Mouse (Mus musculus): Measurements from ENCODE around the gene Ddx59. TPM values are rescaled to one million over a fixed set of nuclear protein-coding genes. Genes with fewer than 3 reads are reported as not detected.

Gene Ddx59
- polyA plus RNA-seq, 1 experiment from 2014 or later, result 12.7 TPM

DNA sequence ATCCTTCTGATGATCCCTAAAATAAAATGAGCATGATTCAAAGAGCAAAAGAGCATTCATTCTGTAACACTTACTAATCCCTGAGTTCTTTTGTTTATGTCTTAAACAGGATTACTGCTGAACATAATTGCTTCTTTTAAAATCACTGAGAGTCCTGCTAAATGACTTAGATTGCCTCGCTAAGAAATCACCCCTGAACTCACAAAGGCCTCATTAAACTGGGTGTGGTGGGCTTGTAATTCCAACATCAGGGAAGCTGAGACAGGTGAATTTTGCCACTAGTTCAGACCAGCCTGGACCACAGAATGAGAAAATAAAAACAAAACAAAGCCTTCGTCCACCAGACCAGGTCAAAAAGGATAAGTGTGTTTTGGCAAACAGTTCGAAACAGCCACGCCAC is 42.3 kb downstream of the Ddx59 start:
- Histone ChIP-seq H3K27me3 (ENCODE audit: control insufficient read depth, insufficient read depth, low read length) (no peaks in the 10 kb centered on the region), H3K36me3 (ENCODE audit: control insufficient read depth, insufficient read depth) (no peaks in the 10 kb centered on the region), H3K9ac (ENCODE audit: low read length) (no peak overlapping the region), H3K4me1 (ENCODE audit: control insufficient read depth, insufficient read depth, low read length) (no peaks in the 10 kb centered on the region), H3K4me3 (ENCODE audit: low read length) (no peak overlapping the region), H3K4me2 (ENCODE audit: low read depth, low read length) (no peak overlapping the region), H3K27ac (ENCODE audit: low read length) (no peak overlapping the region), H3K9me3 (replicated peaks; ENCODE audit: control insufficient read depth, low read length) (0 out of 2 replicates have a peak, but pooled peaks cover 2% of the 10 kb centered on the region)
- 76% methylated on average over 4 of the region's 4 CpGs for WGBS
- ATAC-seq (replicated peaks; ENCODE audit: extremely low read depth, insufficient read depth, low FRiP score), result no peak

DNA sequence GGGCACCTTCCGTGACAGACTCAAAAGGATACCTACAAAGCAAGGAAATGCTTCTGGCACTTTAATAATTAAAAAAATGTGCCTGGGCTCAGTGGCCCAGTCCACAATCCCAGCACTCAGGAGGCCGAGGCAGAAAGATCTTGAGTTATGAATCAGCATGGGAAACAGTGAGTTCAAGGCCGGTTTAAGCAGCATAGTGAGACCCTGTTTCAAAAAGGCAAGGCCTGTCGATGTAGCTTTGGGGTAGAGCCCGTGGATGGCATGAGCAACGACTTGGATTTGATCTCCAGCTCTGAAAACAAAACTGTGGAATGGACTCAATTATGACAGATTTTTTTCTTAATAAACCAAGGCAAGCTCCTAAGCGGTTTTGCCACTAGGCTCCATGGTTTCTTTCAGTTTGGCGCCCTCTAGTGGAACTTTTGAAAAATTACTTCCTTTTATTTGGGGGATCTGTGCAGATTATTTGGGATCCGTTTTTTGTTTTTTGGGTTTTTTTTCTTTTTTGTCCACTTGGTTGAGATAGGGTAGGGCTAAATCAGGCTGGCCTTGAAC is 43.7 kb downstream of the Ddx59 start:
- Histone ChIP-seq H3K4me2 (ENCODE audit: low read depth, low read length) (no peak overlapping the region), H3K4me1 (ENCODE audit: control insufficient read depth, insufficient read depth, low read length) (no peaks in the 10 kb centered on the region), H3K4me3 (ENCODE audit: low read length) (no peak overlapping the region), H3K9me3 (replicated peaks; ENCODE audit: control insufficient read depth, low read length) (0 out of 2 replicates have a peak, but pooled peaks cover 2% of the 10 kb centered on the region), H3K36me3 (ENCODE audit: control insufficient read depth, insufficient read depth) (no peaks in the 10 kb centered on the region), H3K9ac (ENCODE audit: low read length) (no peak overlapping the region), H3K27ac (ENCODE audit: low read length) (no peak overlapping the region), H3K27me3 (ENCODE audit: control insufficient read depth, insufficient read depth, low read length) (no peaks in the 10 kb centered on the region)
- no peak for ATAC-seq (replicated peaks; ENCODE audit: extremely low read depth, insufficient read depth, low FRiP score)
- 31% methylated on average over 9 of the region's 9 CpGs for WGBS

DNA sequence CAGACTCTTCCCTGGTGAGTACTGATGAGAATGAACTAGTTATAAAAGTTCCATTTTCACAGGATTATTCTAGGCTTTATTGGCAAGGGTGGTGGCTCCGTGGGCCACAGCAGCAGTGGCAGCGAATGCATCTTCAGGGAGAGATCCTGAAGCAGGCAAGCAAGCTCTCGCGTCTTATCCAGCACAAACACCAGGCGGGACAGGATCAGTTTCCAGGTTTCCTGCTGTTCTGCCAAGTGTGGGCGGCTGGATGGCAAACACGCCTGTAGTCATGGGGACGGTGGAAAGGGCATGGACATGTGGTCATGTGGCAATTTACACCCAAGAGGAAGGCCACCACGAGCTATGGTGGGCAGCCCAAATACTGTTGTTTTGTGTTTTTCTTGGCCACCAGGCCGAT is 47.4 kb downstream of the Ddx59 start:
- Histone ChIP-seq H3K27ac (ENCODE audit: low read length) (no peak overlapping the region), H3K36me3 (ENCODE audit: control insufficient read depth, insufficient read depth) (no peaks in the 10 kb centered on the region), H3K4me1 (ENCODE audit: control insufficient read depth, insufficient read depth, low read length) (peaks cover 9% of the 10 kb centered on the region), H3K4me2 (ENCODE audit: low read depth, low read length) (no peak overlapping the region), H3K9ac (ENCODE audit: low read length) (no peak overlapping the region), H3K9me3 (replicated peaks; ENCODE audit: control insufficient read depth, low read length) (0 out of 2 replicates have a peak, but pooled peaks cover 2% of the 10 kb centered on the region), H3K27me3 (ENCODE audit: control insufficient read depth, insufficient read depth, low read length) (no peaks in the 10 kb centered on the region), H3K4me3 (ENCODE audit: low read length) (no peak overlapping the region)
- no peak for ATAC-seq (replicated peaks; ENCODE audit: extremely low read depth, insufficient read depth, low FRiP score)
- WGBS, result 31% methylated on average over 10 of the region's 10 CpGs

DNA sequence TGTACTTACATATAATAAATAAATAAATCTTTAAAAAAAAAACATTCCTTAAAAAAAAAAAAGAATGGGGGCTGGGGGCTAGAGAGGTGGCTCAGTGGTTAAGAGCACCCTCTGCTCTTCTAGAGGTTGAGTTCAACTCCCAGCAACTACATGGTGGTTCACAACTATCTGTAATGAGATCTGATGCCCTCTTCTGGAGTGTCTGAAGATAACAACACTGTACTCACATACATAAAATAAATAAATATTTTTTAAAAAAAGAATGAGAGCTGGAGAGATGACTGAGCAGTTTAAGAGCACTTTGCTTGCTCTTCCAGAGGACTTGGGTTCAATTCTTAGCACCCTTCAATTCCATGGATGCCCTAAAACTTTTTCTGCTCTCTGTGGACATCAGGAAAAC is 50.1 kb downstream of the Ddx59 start:
- Histone ChIP-seq H3K27me3 (ENCODE audit: control insufficient read depth, insufficient read depth, low read length) (no peaks in the 10 kb centered on the region), H3K4me2 (ENCODE audit: low read depth, low read length) (no peak overlapping the region), H3K9me3 (replicated peaks; ENCODE audit: control insufficient read depth, low read length) (0 out of 2 replicates have a peak, but pooled peaks cover 2% of the 10 kb centered on the region), H3K4me3 (ENCODE audit: low read length) (no peak overlapping the region), H3K36me3 (ENCODE audit: control insufficient read depth, insufficient read depth) (peaks cover 10% of the 10 kb centered on the region), H3K27ac (ENCODE audit: low read length) (no peak overlapping the region), H3K9ac (ENCODE audit: low read length) (no peak overlapping the region), H3K4me1 (ENCODE audit: control insufficient read depth, insufficient read depth, low read length) (peaks cover 11% of the 10 kb centered on the region)
- no peak for ATAC-seq (replicated peaks; ENCODE audit: extremely low read depth, insufficient read depth, low FRiP score)

DNA sequence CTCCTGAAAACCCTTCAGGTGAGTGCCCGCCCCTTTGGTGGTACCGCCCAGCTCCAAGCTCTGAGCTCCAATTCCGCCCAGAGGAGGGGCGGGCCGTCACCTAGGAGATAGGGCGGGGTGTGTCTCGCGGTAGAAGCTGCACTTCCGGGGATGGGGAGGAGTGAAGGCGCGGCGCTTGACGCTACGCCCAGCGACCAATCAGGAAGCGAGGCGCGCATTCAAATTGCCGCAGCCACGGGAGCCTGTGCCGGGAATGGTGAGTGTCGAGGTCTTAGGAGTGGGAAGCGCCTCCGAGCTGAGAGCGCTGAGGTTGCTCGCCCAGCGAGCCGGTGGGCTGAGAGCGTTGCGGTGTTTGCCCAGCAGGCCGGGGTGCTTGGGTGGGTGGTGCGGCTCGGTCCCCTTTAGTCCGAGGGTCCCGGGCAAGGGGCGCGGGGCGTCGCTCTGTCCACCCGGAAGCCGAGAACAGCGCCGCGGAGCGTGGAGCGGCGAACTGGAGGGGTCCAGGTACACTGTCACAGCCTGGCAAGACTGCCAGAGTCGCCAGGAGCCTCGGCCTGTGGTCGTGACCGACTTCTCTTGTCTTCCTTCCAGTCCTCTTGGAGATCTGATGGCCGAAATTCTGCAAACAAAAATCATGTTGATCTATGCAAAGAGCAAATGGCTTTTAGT is 51.2 kb downstream of the Ddx59 start, which contains the start of gene Kif14:
Kif14 (plus strand) TSS at position 201 of the 669 bp plus-strand sequence.
- Histone ChIP-seq H3K27ac (ENCODE audit: low read length) (no peak within 1 kb of the TSS), H3K4me2 (ENCODE audit: low read depth, low read length) (peak within 1 kb of the TSS; percentile 100), H3K9me3 (replicated peaks; ENCODE audit: control insufficient read depth, low read length) (no peaks in the 10 kb centered on the region), H3K27me3 (ENCODE audit: control insufficient read depth, insufficient read depth, low read length) (no peaks in the 10 kb centered on the region), H3K36me3 (ENCODE audit: control insufficient read depth, insufficient read depth) (peaks cover 14% of the 10 kb centered on the region), H3K9ac (ENCODE audit: low read length) (peak within 1 kb of the TSS; percentile 80), H3K4me1 (ENCODE audit: control insufficient read depth, insufficient read depth, low read length) (peaks cover 15% of the 10 kb centered on the region), H3K4me3 (ENCODE audit: low read length) (peak within 1 kb of the TSS; percentile 84)
- under 1% methylated on average over 52 of the region's 52 CpGs for WGBS
- ATAC-seq (replicated peaks; ENCODE audit: extremely low read depth, insufficient read depth, low FRiP score), result peak; percentile 99

DNA sequence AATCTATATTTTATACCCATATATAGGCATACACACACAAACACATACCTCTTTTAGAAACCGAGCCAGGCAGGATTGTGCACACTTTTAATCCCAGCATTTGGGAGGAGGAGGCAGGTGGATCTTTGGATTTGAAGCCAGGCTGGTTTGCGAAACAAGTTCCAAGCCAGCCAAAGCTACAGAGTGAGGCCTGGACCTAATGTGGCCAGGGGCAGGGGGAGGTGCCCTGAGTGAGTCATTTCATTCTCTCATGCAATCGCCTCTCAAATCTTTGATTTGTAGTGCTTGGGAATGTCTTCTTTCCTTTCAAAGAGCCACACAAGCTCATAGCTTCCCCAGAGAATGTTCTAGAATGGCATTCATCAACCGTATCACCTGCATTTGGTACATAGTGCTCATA is 54.3 kb downstream of the Ddx59 start:
- H3K9ac ChIP-seq (ENCODE audit: low read length), result no peak overlapping the region
- no peak overlapping the region for H3K27ac ChIP-seq (ENCODE audit: low read length)
- no peaks in the 10 kb centered on the region for H3K27me3 ChIP-seq (ENCODE audit: control insufficient read depth, insufficient read depth, low read length)
- 83% methylated on average over 4 of the region's 4 CpGs for WGBS
- ATAC-seq (replicated peaks; ENCODE audit: extremely low read depth, insufficient read depth, low FRiP score), result no peak
- H3K4me2 ChIP-seq (ENCODE audit: low read depth, low read length), result no peak overlapping the region
- peaks cover 15% of the 10 kb centered on the region for H3K4me1 ChIP-seq (ENCODE audit: control insufficient read depth, insufficient read depth, low read length)
- H3K36me3 ChIP-seq (ENCODE audit: control insufficient read depth, insufficient read depth), result peaks cover 28% of the 10 kb centered on the region
- no peak overlapping the region for H3K4me3 ChIP-seq (ENCODE audit: low read length)
- no peaks in the 10 kb centered on the region for H3K9me3 ChIP-seq (replicated peaks; ENCODE audit: control insufficient read depth, low read length)

DNA sequence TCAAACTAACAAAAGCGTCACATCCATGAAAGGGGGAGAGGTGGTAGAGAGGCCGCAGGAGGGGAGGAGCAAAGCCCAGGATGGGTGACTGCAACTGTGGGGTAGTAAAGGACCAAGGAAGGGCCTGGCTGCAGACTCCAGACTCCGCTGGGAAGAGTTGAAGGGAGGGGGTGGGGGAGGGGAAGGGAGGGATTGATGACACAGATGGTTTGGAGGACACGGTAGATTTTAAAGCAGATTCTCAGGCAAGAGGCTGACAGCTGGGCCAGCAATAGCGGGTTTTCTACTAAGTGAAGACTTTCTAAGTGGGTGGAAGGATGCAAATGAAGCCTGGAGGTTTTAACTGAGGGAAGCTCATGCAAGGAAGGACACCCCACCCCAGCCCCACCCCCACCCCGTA is 55.4 kb downstream of the Ddx59 start:
- H3K36me3 ChIP-seq (ENCODE audit: control insufficient read depth, insufficient read depth), result peaks cover 33% of the 10 kb centered on the region
- H3K4me1 ChIP-seq (ENCODE audit: control insufficient read depth, insufficient read depth, low read length), result peaks cover 15% of the 10 kb centered on the region
- no peaks in the 10 kb centered on the region for H3K27me3 ChIP-seq (ENCODE audit: control insufficient read depth, insufficient read depth, low read length)
- WGBS, result 39% methylated on average over 6 of the region's 6 CpGs
- ATAC-seq (replicated peaks; ENCODE audit: extremely low read depth, insufficient read depth, low FRiP score), result no peak
- no peak overlapping the region for H3K4me2 ChIP-seq (ENCODE audit: low read depth, low read length)
- H3K27ac ChIP-seq (ENCODE audit: low read length), result no peak overlapping the region
- H3K9ac ChIP-seq (ENCODE audit: low read length), result no peak overlapping the region
- H3K9me3 ChIP-seq (replicated peaks; ENCODE audit: control insufficient read depth, low read length), result no peaks in the 10 kb centered on the region
- no peak overlapping the region for H3K4me3 ChIP-seq (ENCODE audit: low read length)

Other genes starting within 250 kb of the Ddx59 start
- not detected in 2 replicates for gene Mroh3, start 202.4 kb upstream of the Ddx59 start, polyA plus RNA-seq (2015; fragmentation: Nextera tagmentation; extraction: Ambion mirVana)
- 2.6 TPM in 2 replicates for gene Inava, start 181.0 kb upstream of the Ddx59 start, polyA plus RNA-seq (2015; fragmentation: Nextera tagmentation; extraction: Ambion mirVana)
- 0.34 TPM in 1 of 2 replicates, not detected in the other for gene Gpr25, start 154.4 kb upstream of the Ddx59 start, polyA plus RNA-seq (2015; fragmentation: Nextera tagmentation; extraction: Ambion mirVana)
- gene Camsap2, start 69.2 kb upstream of the Ddx59 start, polyA plus RNA-seq (2015; fragmentation: Nextera tagmentation; extraction: Ambion mirVana), result 5.4 and 5.6 TPM in 2 replicates
- 2.9 and 4.1 TPM in 2 replicates for gene Kif14, start 51.1 kb downstream of the Ddx59 start, polyA plus RNA-seq (2015; fragmentation: Nextera tagmentation; extraction: Ambion mirVana)
- 11.8 and 12.1 TPM in 2 replicates for gene Zfp281, start 209.6 kb downstream of the Ddx59 start, polyA plus RNA-seq (2015; fragmentation: Nextera tagmentation; extraction: Ambion mirVana)

All from heart, embryonic 16.5 days (tissue).